Mouse (Mus musculus) limb, embryonic 11.5 days (tissue): Measurements from ENCODE around the gene Arid1a. TPM values are rescaled to one million over a fixed set of nuclear protein-coding genes. Genes with fewer than 3 reads are reported as not detected.
A peak's percentile ranks its signal among the peaks of the same experiment; 100 is the strongest.

Experiments
- ATAC-seq: fragments of 200-750 bp; cut with Nextera tagmentation; 2 replicates; pipeline ENCODE4 v1.8.0; 2017; ENCODE audit warnings: low read depth; ENCODE audit not compliant: insufficient number of reproducible peaks, low FRiP score, low TSS enrichment
- DNase-seq: peaks from one replicate; pipeline ENCODE4 v3.0.0-alpha.2; 2015; ENCODE audit warnings: low spot score
- H3K27ac ChIP-seq: fragments of 300-500 bp; sonication (generic); replicated peaks from 2 replicates; pipeline ENCODE4 v1.5.1; 2014; ENCODE audit warnings: low read depth, mild to moderate bottlenecking, low read length
- H3K27me3 ChIP-seq: fragments of 300-500 bp; sonication (generic); 2 replicates; pipeline ENCODE4 v1.6.1; 2014; ENCODE audit warnings: mild to moderate bottlenecking, low read length, mixed read lengths; ENCODE audit not compliant: control insufficient read depth, insufficient read depth
- H3K36me3 ChIP-seq: fragments of 300-500 bp; sonication (generic); 2 replicates; pipeline ENCODE4 v1.6.1; 2014; ENCODE audit warnings: mild to moderate bottlenecking, low read length, moderate library complexity, mixed read lengths; ENCODE audit not compliant: control insufficient read depth, insufficient read depth
- H3K4me1 ChIP-seq: fragments of 300-500 bp; sonication (generic); 2 replicates; pipeline ENCODE4 v1.6.1; 2014; ENCODE audit warnings: low read length, mixed read lengths; ENCODE audit not compliant: control insufficient read depth, insufficient read depth
- H3K4me2 ChIP-seq: fragments of 300-500 bp; sonication (generic); 2 replicates; pipeline ENCODE4 v1.6.1; 2014; ENCODE audit warnings: low read depth, mild to moderate bottlenecking, moderate library complexity; ENCODE audit not compliant: severe bottlenecking
- H3K4me3 ChIP-seq: fragments of 300-500 bp; sonication (generic); 2 replicates; pipeline ENCODE4 v1.5.1; 2014; ENCODE audit warnings: low read depth, low read length
- H3K9ac ChIP-seq: fragments of 300-500 bp; sonication (generic); 2 replicates; pipeline ENCODE4 v1.6.1; 2014; ENCODE audit warnings: mild to moderate bottlenecking, low read length
- H3K9me3 ChIP-seq: fragments of 300-500 bp; sonication (generic); 2 replicates; pipeline ENCODE4 v1.6.1; 2016; ENCODE audit warnings: low read length; ENCODE audit not compliant: control insufficient read depth
- WGBS: fragments of 180-500 bp; shearing (Covaris S2); extraction: QIAGEN DNeasy Blood & Tissue Kit; methylation state at CpG from one replicate; pipeline ENCODE4 v1.1.7; 2014; 5-methylcytosine and 5-hydroxymethylcytosine counted together
- polyA plus RNA-seq: library from polyadenylated mRNA; unstranded; fragments of >200 nt; fragmentation: Nextera tagmentation; extraction: Ambion mirVana; gene quantifications from 2 replicates; pipeline ENCODE4 v1.2.1, GENCODE M21; 2014

Gene Arid1a
- polyA plus RNA-seq, 1 experiment from 2014 or later = 46.2 TPM

- ATAC-seq (0 out of 2 replicates have a peak, but pooled peaks have one; percentile 11), DNase-seq (peak; percentile 90)
- Histone ChIP-seq H3K27me3 (no peaks in the 10 kb centered on the region), H3K4me1 (peaks cover 14% of the 10 kb centered on the region), H3K27ac (peak overlapping the region; percentile 99), H3K9ac (peak overlapping the region; percentile 92), H3K36me3 (no peaks in the 10 kb centered on the region), H3K9me3 (no peaks in the 10 kb centered on the region), H3K4me2 (peak overlapping the region; percentile 93), H3K4me3 (peak overlapping the region; percentile 99)
- WGBS = under 1% methylated on average over 38 of the region's 38 CpGs
Observed at GRCm38 (mm10) chr4:133757269-133757835, 783 bp upstream of the Arid1a start.

GRCm38 (mm10) chr4:133755861-133756371 is 653 bp downstream of the Arid1a start:
- Histone ChIP-seq H3K4me3 (peak overlapping the region; percentile 99), H3K4me2 (peak overlapping the region; percentile 93), H3K4me1 (peaks cover 14% of the 10 kb centered on the region), H3K36me3 (no peaks in the 10 kb centered on the region), H3K27ac (peak overlapping the region; percentile 99), H3K9ac (peak overlapping the region; percentile 92), H3K27me3 (no peaks in the 10 kb centered on the region), H3K9me3 (no peaks in the 10 kb centered on the region)
- no peak for ATAC-seq
- DNase-seq = peak; percentile 63
- 1% methylated on average over 11 of the region's 11 CpGs for WGBS

DNA sequence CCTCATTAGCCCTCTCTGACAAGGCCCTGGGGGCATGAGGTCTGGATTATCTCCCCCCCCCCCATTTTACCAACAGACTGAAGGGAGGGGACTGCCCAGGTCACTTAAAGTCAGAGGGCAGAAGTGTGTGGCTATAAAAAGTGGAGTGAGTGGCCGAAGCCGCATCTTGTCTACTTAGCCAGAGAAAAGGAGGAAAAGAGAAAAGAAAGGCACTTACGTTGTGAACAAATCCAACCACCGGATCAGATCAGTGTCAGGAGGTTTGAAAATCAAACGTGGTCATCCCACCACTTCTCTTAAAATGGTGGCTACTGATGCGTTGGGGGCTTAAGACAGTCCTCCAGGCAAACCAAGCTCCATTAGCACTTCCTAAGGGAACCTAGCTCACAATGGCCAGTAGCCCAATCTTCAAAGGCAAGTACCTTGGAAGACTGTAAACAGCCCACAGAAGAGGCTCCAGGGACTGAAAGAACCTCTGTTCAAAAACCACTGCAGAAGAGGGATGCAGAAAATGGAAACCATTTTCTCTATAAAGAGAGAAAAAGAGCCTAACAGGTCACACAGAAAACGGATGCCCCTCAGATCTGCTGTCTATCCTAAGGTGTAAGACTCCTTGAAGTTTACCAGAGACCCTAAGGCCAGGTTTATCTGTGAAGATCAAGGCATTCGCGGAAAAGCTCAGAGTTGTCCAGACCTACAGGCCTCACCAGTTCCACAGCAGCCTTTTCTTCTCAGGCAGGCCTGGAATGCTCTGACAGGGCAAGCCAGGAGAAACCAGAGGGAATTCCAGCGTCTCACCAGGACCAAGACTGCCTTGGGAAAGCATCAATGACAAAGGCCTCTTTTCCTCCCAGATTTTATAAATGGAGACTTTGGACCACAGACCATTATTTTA is 1.5 kb downstream of the Arid1a start:
- Histone ChIP-seq H3K36me3 (no peaks in the 10 kb centered on the region), H3K9ac (peak overlapping the region; percentile 100), H3K4me3 (peak overlapping the region; percentile 99), H3K27ac (peak overlapping the region; percentile 99), H3K9me3 (no peaks in the 10 kb centered on the region), H3K27me3 (no peaks in the 10 kb centered on the region), H3K4me2 (peak overlapping the region; percentile 93), H3K4me1 (peaks cover 19% of the 10 kb centered on the region)
- 3% methylated on average over 10 of the region's 10 CpGs for WGBS
- ATAC-seq (no peak), DNase-seq (peak; percentile 42)

GRCm38 (mm10) chr4:133754238-133754637 is 2.3 kb downstream of the Arid1a start:
- H3K9ac ChIP-seq = peak overlapping the region; percentile 100
- H3K4me3 ChIP-seq = peak overlapping the region; percentile 99
- H3K9me3 ChIP-seq = no peaks in the 10 kb centered on the region
- H3K36me3 ChIP-seq = peaks cover under 1% of the 10 kb centered on the region
- H3K27ac ChIP-seq = peak overlapping the region; percentile 99
- ATAC-seq (peak; percentile 79), DNase-seq (peak; percentile 99)
- WGBS = 0% methylated on average over 33 of the region's 50 CpGs
- H3K4me1 ChIP-seq = peaks cover 22% of the 10 kb centered on the region
- H3K4me2 ChIP-seq = peak overlapping the region; percentile 93
- no peaks in the 10 kb centered on the region for H3K27me3 ChIP-seq

DNA sequence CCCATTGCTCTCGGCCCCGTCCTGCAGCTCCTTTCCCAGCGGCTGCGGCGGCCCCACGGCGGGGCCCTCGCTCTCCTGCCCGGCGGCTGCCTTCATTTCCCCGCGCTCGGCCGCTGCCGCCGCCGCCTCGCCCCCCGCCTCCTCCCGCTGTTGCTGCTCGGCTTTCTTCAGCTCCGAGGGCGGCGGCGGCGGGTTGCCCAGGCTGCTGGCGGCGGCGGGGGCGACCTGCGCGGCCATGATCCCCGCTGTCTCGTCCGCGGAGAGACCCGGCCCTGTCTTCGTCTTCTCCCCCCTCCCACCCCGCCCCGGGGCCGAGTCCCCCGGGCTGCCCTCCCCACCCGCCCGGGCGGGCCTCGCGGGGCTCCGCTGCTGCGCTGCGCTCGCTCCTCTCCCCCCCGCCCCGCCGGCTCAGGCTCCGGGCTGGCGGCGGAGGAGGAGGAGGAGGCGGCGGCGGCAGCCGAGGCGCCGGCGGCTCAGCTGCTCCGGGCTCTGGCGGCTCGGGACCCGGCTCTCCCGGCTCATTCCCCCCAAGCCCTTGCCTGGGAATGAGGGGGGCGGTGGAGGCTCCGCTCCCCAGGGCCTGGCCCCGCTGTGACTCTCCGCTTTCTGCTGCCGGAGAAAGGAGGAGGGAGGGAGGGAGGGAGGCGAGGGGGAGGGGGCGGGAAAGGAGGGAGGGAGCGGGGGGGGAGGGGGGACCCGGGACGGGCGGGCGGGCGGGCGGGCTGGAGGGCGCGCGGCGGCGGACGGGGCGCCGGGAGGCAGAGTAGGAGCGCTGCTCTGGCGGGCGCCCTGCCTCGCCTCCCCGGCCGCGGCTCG is 3.0 kb downstream of the Arid1a start:
- peak overlapping the region; percentile 100 for H3K9ac ChIP-seq
- H3K4me3 ChIP-seq = peak overlapping the region; percentile 99
- no peaks in the 10 kb centered on the region for H3K27me3 ChIP-seq
- H3K36me3 ChIP-seq = peaks cover 4% of the 10 kb centered on the region
- H3K4me2 ChIP-seq = peak overlapping the region; percentile 93
- H3K27ac ChIP-seq = peak overlapping the region; percentile 99
- DNase-seq = peak; percentile 82
- no peaks in the 10 kb centered on the region for H3K9me3 ChIP-seq
- WGBS = 0% methylated on average over 27 of the region's 99 CpGs
- H3K4me1 ChIP-seq = peaks cover 25% of the 10 kb centered on the region
- ATAC-seq = peak; percentile 28

GRCm38 (mm10) chr4:133752449-133753374 is 3.9 kb downstream of the Arid1a start:
- Histone ChIP-seq H3K9me3 (no peaks in the 10 kb centered on the region), H3K27ac (peak overlapping the region; percentile 99), H3K9ac (peak overlapping the region; percentile 100), H3K4me1 (peaks cover 25% of the 10 kb centered on the region), H3K36me3 (peaks cover 9% of the 10 kb centered on the region), H3K4me3 (peak overlapping the region; percentile 99), H3K4me2 (peak overlapping the region; percentile 93), H3K27me3 (no peaks in the 10 kb centered on the region)
- under 1% methylated on average over 62 of the region's 121 CpGs for WGBS
- ATAC-seq = no peak
- DNase-seq = peak; percentile 63

GRCm38 (mm10) chr4:133751521-133752448 is 4.8 kb downstream of the Arid1a start:
- H3K4me2 ChIP-seq = peak overlapping the region; percentile 44
- H3K4me1 ChIP-seq = peaks cover 25% of the 10 kb centered on the region
- H3K36me3 ChIP-seq = peaks cover 9% of the 10 kb centered on the region
- peak overlapping the region; percentile 99 for H3K4me3 ChIP-seq
- H3K27ac ChIP-seq = peak overlapping the region; percentile 99
- H3K9me3 ChIP-seq = no peaks in the 10 kb centered on the region
- ATAC-seq (no peak), DNase-seq (peak; percentile 55)
- H3K9ac ChIP-seq = peak overlapping the region; percentile 100
- H3K27me3 ChIP-seq = no peaks in the 10 kb centered on the region
- under 1% methylated on average over 30 of the region's 31 CpGs for WGBS
